Mouse (Mus musculus) cerebellum, adult 11-12 months (tissue): ENCODE measurements around the gene Morc4.
A peak's percentile ranks its signal among the peaks of the same experiment; 100 is the strongest.

ENCODE experiments used
- DNase-seq: peaks from one replicate; pipeline ENCODE4 v3.0.0; 2022

Gene Morc4

GRCm38 (mm10) chrX:139870938-139871791 lies at the start of gene Morc4:
TSS of gene Morc4 (minus strand) at chrX:139871677.
- peak; percentile 65 for DNase-seq

- no peak for DNase-seq
Observed at GRCm38 (mm10) chrX:139920572-139920971, 49.1 kb upstream of the Morc4 start.

GRCm38 (mm10) chrX:139891387-139891786 lies 19.9 kb upstream of the Morc4 start:
- DNase-seq: no peak

- no peak for DNase-seq
Observed at GRCm38 (mm10) chrX:139883221-139883620, 11.7 kb upstream of the Morc4 start.

- no peak for DNase-seq
Observed at GRCm38 (mm10) chrX:139877936-139878335, 6.5 kb upstream of the Morc4 start.

- no peak for DNase-seq
Observed at GRCm38 (mm10) chrX:139877105-139877504, 5.6 kb upstream of the Morc4 start.

- DNase-seq: peak; percentile 2
Observed at GRCm38 (mm10) chrX:139870300-139870711, 1.2 kb downstream of the Morc4 start.

- no peak for DNase-seq
Observed at GRCm38 (mm10) chrX:139859402-139859801, 12.1 kb downstream of the Morc4 start.

- no peak for DNase-seq
Observed at GRCm38 (mm10) chrX:139854795-139855194, 16.7 kb downstream of the Morc4 start.

GRCm38 (mm10) chrX:139841091-139841490 lies 30.4 kb downstream of the Morc4 start:
- DNase-seq: no peak

- DNase-seq: no peak
Observed at GRCm38 (mm10) chrX:139839057-139839456, 32.4 kb downstream of the Morc4 start.

GRCm38 (mm10) chrX:139832464-139832863 lies 39.0 kb downstream of the Morc4 start:
- peak; percentile 8 for DNase-seq

GRCm38 (mm10) chrX:139828363-139829092 lies 42.9 kb downstream of the Morc4 start:
- no peak for DNase-seq

- DNase-seq: no peak
Observed at GRCm38 (mm10) chrX:139826926-139827325, 44.6 kb downstream of the Morc4 start.

- no peak for DNase-seq
Observed at GRCm38 (mm10) chrX:139825402-139825801, 46.1 kb downstream of the Morc4 start.

- no peak for DNase-seq
Observed at GRCm38 (mm10) chrX:139815201-139815600, 56.3 kb downstream of the Morc4 start.

- DNase-seq: no peak
Observed at GRCm38 (mm10) chrX:139814018-139814635, 57.4 kb downstream of the Morc4 start.

- DNase-seq: no peak
Observed at GRCm38 (mm10) chrX:139813299-139814002, 58.0 kb downstream of the Morc4 start.

GRCm38 (mm10) chrX:139812636-139813298 lies 58.7 kb downstream of the Morc4 start:
- DNase-seq: no peak

GRCm38 (mm10) chrX:139808501-139808900 lies 63.0 kb downstream of the Morc4 start:
- DNase-seq: peak; percentile 60

GRCm38 (mm10) chrX:139808085-139808484 lies 63.4 kb downstream of the Morc4 start:
- peak; percentile 70 for DNase-seq

- no peak for DNase-seq
Observed at GRCm38 (mm10) chrX:139807391-139807790, 64.1 kb downstream of the Morc4 start.
